Mouse (Mus musculus) neural tube, embryonic 14.5 days (tissue): Measurements from ENCODE around the gene Mmp11. TPM values are rescaled to one million over a fixed set of nuclear protein-coding genes. Genes with fewer than 3 reads are reported as not detected.

ENCODE experiments used
- ATAC-seq: fragments of 200-750 bp; cut with Nextera tagmentation; 2 replicates; pipeline ENCODE4 v1.8.0; 2017; ENCODE audit warnings: low read depth, mild to moderate bottlenecking, moderate TSS enrichment, moderate library complexity
- H3K27ac ChIP-seq: fragments of 300-500 bp; sonication (generic); 2 replicates; pipeline ENCODE4 v1.5.1; 2014; ENCODE audit warnings: low read depth, mild to moderate bottlenecking, control low read depth, low read length, moderate library complexity, mixed read lengths
- H3K27me3 ChIP-seq: fragments of 300-500 bp; sonication (generic); 2 replicates; pipeline ENCODE4 v1.6.1; 2014; ENCODE audit warnings: low read length; ENCODE audit not compliant: control insufficient read depth, insufficient read depth
- H3K36me3 ChIP-seq: fragments of 300-500 bp; sonication (generic); 2 replicates; pipeline ENCODE4 v1.6.1; 2014; ENCODE audit warnings: low read length, mixed read lengths; ENCODE audit not compliant: control insufficient read depth, insufficient read depth
- H3K4me1 ChIP-seq: fragments of 300-500 bp; sonication (generic); 2 replicates; pipeline ENCODE4 v1.6.1; 2014; ENCODE audit warnings: low read length; ENCODE audit not compliant: control insufficient read depth, insufficient read depth
- H3K4me2 ChIP-seq: fragments of 300-500 bp; sonication (generic); 2 replicates; pipeline ENCODE4 v1.6.1; 2014; ENCODE audit warnings: mild to moderate bottlenecking, low read depth, low read length, control low read depth
- H3K4me3 ChIP-seq: fragments of 300-500 bp; sonication (generic); 2 replicates; pipeline ENCODE4 v1.5.1; 2014; ENCODE audit warnings: low read depth, low read length, control low read depth, mixed read lengths
- H3K9ac ChIP-seq: fragments of 300-500 bp; sonication (generic); replicated peaks from 2 replicates; pipeline ENCODE4 v1.6.1; 2014; ENCODE audit warnings: low read depth, mild to moderate bottlenecking, control low read depth, low read length, mixed read lengths
- H3K9me3 ChIP-seq: fragments of 300-500 bp; sonication (generic); 2 replicates; pipeline ENCODE4 v1.6.1; 2016; ENCODE audit warnings: low read length; ENCODE audit not compliant: control insufficient read depth
- WGBS: fragments of 180-500 bp; shearing (Covaris S2); extraction: QIAGEN DNeasy Blood & Tissue Kit; methylation state at CpG from one replicate; pipeline ENCODE4 v1.1.7; 2014; 5-methylcytosine and 5-hydroxymethylcytosine counted together
- polyA plus RNA-seq: library from polyadenylated mRNA; unstranded; fragments of >200 nt; fragmentation: Nextera tagmentation; extraction: Ambion mirVana; gene quantifications from 2 replicates; pipeline ENCODE4 v1.2.1, GENCODE M21; 2014

The Mmp11 gene
- polyA plus RNA-seq, 1 experiment from 2014 or later = 15.3 TPM

DNA sequence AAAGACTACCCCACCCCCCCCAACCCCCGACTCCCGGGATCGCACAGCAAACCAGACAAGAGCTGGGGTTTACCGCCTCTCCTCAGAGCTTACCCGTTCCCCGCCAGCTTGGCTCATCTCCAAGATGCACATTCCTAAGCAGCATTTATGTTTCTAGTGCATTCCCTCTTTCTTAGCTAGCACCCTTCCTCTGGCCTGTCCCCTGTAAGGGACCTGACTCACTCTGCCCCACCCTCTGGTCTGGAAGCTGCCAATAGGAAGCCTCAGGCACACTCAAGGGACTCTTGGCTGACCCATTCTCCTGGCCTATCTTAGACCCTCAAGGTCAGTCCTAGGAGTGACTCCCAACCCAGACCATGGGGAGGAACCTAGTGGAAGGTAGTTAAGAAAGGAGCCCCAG, 6.0 kb downstream of the Mmp11 start:
- H3K4me1 ChIP-seq = peaks cover 19% of the 10 kb centered on the region
- no peak overlapping the region for H3K4me3 ChIP-seq
- WGBS = 32% methylated on average over 6 of the region's 6 CpGs
- no peak for ATAC-seq
- no peaks in the 10 kb centered on the region for H3K9me3 ChIP-seq
- H3K9ac ChIP-seq = no peak overlapping the region
- no peaks in the 10 kb centered on the region; the same call in 1 of the 2 replicates for H3K36me3 ChIP-seq
- H3K27me3 ChIP-seq = peaks cover 3% of the 10 kb centered on the region; the same call in 1 of the 2 replicates
- peak overlapping the region; percentile 95 for H3K4me2 ChIP-seq
- H3K27ac ChIP-seq = no peak overlapping the region

DNA sequence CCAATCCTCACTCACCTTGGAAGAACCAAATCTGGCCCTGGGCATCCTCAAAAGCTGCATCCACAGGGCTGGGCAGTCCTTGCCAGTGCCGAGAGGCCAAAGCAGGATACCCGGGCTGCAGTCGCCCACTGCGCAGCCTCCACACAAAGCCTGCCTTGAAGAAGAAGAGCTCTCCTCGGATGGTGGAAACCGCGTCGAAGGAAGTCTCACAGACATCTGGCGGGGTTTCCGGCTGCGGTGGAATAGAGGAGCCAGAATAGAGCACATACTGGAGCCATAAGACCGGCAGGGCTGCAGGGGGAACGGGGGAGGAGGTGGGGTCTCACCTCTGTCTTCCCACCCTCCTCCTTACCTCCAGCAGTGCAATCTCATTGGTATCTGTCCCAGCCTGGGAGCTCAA, 9.9 kb downstream of the Mmp11 start:
- peaks cover under 1% of the 10 kb centered on the region; the same call in 1 of the 2 replicates for H3K27me3 ChIP-seq
- H3K27ac ChIP-seq = no peak overlapping the region
- 84% methylated on average over 12 of the region's 13 CpGs for WGBS
- no peaks in the 10 kb centered on the region for H3K9me3 ChIP-seq
- no peak overlapping the region for H3K4me2 ChIP-seq
- H3K4me3 ChIP-seq = no peak overlapping the region
- H3K4me1 ChIP-seq = peaks cover 10% of the 10 kb centered on the region; the same call in 1 of the 2 replicates
- H3K36me3 ChIP-seq = no peaks in the 10 kb centered on the region; the same call in 1 of the 2 replicates
- H3K9ac ChIP-seq = peak overlapping the region; percentile 11; the same call in 1 of the 2 replicates
- no peak for ATAC-seq

DNA sequence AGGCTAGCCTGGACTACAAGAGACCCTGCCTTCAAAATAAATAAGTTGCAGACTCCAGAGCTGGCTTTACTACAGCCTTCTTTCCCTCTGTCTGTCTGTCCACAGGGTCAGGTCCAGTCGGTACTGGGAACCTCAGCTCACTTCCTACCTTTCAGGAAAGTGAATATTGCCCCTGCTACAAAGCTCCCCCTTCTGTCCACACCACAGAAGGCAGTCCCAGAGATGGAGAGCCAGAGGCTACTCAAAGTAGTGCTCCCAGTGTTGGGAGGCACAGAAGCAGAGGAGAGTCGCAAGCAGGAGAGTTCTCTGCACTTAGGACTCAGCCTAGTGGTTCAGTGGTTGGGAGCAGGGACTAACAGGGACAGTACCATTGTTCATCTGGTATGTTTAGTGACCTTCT, 12.0 kb downstream of the Mmp11 start:
- ATAC-seq = no peak
- H3K9ac ChIP-seq = no peak overlapping the region
- H3K36me3 ChIP-seq = no peaks in the 10 kb centered on the region; the same call in 1 of the 2 replicates
- H3K4me2 ChIP-seq = no peak overlapping the region
- H3K27ac ChIP-seq = no peak overlapping the region
- H3K4me3 ChIP-seq = no peak overlapping the region
- WGBS = 75% methylated on average over 2 of the region's 2 CpGs
- H3K9me3 ChIP-seq = no peaks in the 10 kb centered on the region
- H3K27me3 ChIP-seq = no peaks in the 10 kb centered on the region
- H3K4me1 ChIP-seq = peaks cover 14% of the 10 kb centered on the region; the same call in 1 of the 2 replicates

DNA sequence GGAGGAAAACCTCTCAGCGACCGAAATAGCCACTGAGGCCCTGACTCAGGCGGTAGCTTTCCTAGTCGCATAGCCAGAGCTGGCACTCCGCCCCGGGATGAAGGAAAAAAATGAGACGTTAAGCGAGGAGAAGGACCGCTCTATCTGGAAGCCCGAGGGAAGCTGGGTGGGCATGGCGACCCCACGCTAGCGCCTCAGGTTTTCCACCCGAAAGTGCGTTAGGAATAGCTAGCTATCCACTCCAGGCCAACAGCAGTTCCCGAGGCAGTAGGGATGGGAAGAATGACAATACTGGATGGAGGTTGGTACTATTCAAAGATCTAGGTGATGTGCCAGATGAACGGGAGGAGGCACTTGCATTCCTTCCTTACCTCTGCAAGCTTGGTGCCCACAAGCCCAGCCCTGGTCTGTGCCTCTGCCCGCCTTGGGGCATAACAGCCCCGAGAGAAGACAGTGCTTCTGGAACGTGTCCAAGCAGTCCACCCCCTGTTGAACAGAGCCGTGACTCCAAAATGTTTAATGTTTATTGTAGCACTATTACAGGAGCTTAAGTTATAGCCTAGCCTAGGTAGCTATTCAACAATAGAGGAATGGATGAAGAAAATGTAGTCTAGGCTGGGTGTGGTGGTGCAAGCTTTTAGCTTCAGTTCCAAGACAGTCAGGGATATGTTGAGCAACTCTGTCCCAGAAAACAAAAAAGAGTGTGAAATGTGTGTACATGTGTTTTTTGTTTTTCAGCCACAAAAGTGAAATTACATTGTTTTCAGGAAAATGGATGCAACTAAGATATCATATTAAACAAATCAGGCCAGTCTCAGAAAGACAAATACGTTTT, 14.4 kb downstream of the Mmp11 start:
- Histone ChIP-seq H3K9ac (peak overlapping the region; percentile 90), H3K4me2 (peak overlapping the region; percentile 85), H3K27ac (peak overlapping the region; percentile 97), H3K9me3 (no peaks in the 10 kb centered on the region), H3K27me3 (no peaks in the 10 kb centered on the region), H3K4me1 (peaks cover 22% of the 10 kb centered on the region; the same call in 1 of the 2 replicates), H3K4me3 (peak overlapping the region; percentile 77), H3K36me3 (no peaks in the 10 kb centered on the region; the same call in 1 of the 2 replicates)
- 4% methylated on average over 22 of the region's 22 CpGs for WGBS
- ATAC-seq = peak; percentile 58

GRCm38 (mm10) chr10:75921026-75921725, 15.1 kb downstream of the Mmp11 start, which contains the start of gene Smarcb1:
TSS of gene Smarcb1 (minus strand) at chr10:75921617.
- peaks cover 22% of the 10 kb centered on the region; the same call in 1 of the 2 replicates for H3K4me1 ChIP-seq
- peak within 1 kb of the TSS; percentile 90 for H3K9ac ChIP-seq
- peak within 1 kb of the TSS; percentile 77 for H3K4me3 ChIP-seq
- H3K36me3 ChIP-seq = no peaks in the 10 kb centered on the region; the same call in 1 of the 2 replicates
- under 1% methylated on average over 73 of the region's 76 CpGs for WGBS
- no peaks in the 10 kb centered on the region for H3K27me3 ChIP-seq
- H3K4me2 ChIP-seq = peak within 1 kb of the TSS; percentile 85
- peak within 1 kb of the TSS; percentile 97 for H3K27ac ChIP-seq
- peak; percentile 90 for ATAC-seq
- H3K9me3 ChIP-seq = no peaks in the 10 kb centered on the region

DNA sequence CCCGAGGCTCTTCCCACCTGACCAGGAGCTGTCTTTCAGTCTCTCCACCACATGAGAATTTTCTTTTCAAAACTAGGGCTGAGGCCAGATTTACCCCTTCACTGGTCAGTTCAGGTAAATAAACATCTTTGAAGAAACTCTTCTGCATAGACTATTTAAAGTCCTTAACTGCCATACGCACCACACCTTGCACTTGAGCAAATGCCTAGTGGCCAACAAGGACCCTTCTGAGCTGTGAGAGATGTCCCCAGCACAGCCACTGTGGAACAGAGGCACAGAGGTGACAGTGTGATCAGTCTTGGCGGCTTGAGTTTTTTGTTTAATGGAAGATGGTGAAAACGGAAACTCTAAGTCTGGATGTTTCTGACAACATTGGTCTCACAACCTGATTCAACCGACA, 17.3 kb downstream of the Mmp11 start:
- peak overlapping the region; percentile 6; the same call in 1 of the 2 replicates for H3K4me2 ChIP-seq
- ATAC-seq = no peak
- no peaks in the 10 kb centered on the region for H3K27me3 ChIP-seq
- H3K9ac ChIP-seq = no peak overlapping the region
- 87% methylated on average over 5 of the region's 5 CpGs for WGBS
- no peak overlapping the region for H3K27ac ChIP-seq
- H3K9me3 ChIP-seq = no peaks in the 10 kb centered on the region
- peaks cover 22% of the 10 kb centered on the region; the same call in 1 of the 2 replicates for H3K4me1 ChIP-seq
- no peak overlapping the region for H3K4me3 ChIP-seq
- H3K36me3 ChIP-seq = peaks cover 3% of the 10 kb centered on the region; the same call in 1 of the 2 replicates

- Histone ChIP-seq H3K4me3 (no peak overlapping the region), H3K36me3 (peaks cover 11% of the 10 kb centered on the region), H3K27ac (no peak overlapping the region), H3K4me2 (no peak overlapping the region), H3K9ac (no peak overlapping the region), H3K4me1 (peaks cover 15% of the 10 kb centered on the region; the same call in 1 of the 2 replicates), H3K9me3 (no peaks in the 10 kb centered on the region), H3K27me3 (no peaks in the 10 kb centered on the region)
- WGBS = 81% methylated on average over 8 of the region's 8 CpGs
- no peak for ATAC-seq
Observed at GRCm38 (mm10) chr10:75916840-75917239, 19.5 kb downstream of the Mmp11 start.

- 92% methylated on average over 7 of the region's 7 CpGs for WGBS
- Histone ChIP-seq H3K4me3 (no peak overlapping the region), H3K27ac (no peak overlapping the region), H3K36me3 (peaks cover 23% of the 10 kb centered on the region), H3K9ac (no peak overlapping the region), H3K27me3 (no peaks in the 10 kb centered on the region), H3K4me1 (peaks cover 14% of the 10 kb centered on the region; the same call in 1 of the 2 replicates), H3K4me2 (no peak overlapping the region), H3K9me3 (no peaks in the 10 kb centered on the region)
- no peak for ATAC-seq
Observed at GRCm38 (mm10) chr10:75915557-75915956, 20.7 kb downstream of the Mmp11 start.
